Mouse (Mus musculus): Measurements from ENCODE around the gene Mef2d.

Mef2d gene

DNA sequence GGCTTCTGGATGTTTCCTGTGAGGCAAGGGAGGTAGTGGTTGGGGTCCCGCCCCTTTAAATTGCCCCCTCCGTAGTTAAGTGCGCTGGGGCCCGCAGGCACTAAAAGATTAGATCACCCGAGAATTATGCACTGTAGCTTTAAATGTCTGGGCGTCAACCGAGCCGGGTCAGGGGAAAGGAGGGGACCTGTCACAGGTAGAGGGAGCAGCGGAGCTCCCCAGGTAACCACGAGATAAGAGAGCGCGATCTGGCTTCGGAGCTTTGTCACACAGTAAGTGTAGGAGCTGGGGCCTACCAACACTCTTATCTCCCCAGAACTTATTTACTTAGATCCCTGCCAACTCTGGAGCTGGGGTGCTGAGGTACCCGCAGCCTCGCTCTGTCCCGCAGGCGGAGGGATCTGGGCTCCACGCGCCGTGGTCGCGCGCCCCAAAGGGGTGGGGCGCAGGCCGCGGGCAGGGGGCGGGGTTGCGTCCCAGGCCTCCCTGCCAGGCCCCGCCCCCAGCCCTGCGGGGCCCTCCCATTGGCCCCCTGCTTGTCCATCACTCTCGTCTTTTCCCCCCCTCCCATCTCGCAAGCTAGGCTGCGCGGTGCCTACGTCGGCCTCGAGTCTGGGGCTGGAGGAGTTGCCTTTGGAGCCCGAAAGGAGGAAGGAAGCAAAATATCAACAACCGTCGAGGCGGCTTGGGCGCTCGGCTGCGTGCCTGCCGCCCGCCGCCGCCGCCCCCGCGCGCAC, at the start of gene Mef2d:
TSS of gene Mef2d (plus strand) at position 586 of the 737 bp plus-strand sequence.
- 1% methylated on average over 52 of the region's 52 CpGs for WGBS

DNA sequence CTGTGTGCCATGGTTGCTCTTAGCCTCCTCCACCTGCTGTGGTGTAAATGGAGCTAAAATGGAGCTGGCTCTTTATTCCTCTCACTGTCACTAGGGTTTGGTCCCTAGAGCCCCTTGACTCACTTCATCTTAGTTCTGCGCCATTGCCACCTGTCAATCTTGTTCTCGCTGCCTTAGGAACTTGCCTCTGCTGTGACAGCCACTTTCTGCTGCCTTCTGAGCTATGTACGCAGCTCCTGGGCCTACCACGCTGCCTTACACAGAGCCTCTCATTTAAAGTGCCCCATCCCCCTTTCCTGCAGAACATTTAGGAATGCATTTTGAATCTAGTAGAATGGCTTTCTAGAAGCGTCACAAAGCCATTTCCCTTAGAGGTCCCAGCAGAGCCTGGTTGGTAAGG, 48.0 kb upstream of the Mef2d start:
- WGBS: 85% methylated on average over 5 of the region's 5 CpGs

DNA sequence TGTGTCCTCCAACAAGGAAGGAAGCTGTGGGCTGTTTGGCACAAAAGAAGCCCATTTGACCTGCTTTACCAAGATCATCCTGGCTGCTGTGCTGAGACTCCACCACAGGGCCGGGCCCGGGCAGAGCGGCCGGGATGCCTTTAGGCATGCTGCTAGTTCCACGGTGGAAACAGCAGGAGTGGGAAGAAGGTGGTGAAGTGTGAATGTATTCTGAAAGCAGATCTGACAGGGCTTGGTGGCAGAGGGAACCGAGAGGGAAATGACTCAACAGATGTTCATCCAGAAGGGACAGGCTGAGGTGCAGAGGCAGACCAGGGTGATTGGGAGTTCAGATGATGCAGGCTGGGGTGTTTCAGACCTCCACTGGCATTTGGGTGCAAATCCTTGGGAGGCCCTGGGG, 44.5 kb upstream of the Mef2d start:
- WGBS: 48% methylated on average over 6 of the region's 6 CpGs

DNA sequence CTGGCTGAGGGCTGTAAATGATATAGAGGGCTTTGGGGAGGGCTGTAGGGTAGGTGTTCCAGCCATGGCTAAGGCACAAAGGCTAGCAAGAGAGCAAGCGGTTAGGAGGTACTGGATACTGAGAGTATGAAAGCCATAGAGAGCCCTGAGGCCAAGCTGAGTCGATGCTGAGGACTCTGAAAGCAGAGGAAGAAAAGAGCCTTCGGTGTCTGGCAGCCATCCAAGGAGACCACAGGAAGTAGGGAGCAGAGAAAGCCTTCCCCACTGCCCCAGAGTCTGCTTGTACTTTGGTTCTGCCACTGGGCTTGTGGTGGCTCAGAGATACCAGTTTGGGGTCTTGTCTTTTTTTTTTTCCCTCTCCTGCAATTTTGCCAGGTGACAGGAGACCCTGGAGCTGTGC, 41.9 kb upstream of the Mef2d start:
- 49% methylated on average over 3 of the region's 3 CpGs for WGBS

DNA sequence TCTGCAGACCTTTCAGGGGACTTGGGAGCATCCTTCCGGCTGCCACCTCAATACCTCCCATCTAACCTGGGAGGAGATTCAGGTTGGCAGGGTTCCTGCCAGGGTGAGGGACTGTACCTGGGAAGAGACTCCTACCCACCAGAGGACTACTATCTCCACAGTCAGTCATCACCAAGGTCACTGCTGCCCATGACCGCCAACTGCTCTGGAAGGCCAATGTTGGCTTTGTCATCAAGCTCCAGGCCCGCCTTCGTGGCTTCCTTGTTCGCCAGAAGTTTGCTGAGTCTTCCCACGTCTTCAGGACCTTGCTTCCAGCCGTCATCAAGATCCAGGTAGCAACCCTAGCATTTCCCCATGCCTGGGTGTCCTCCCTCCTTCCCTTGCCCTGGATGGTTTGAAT, 40.4 kb upstream of the Mef2d start:
- WGBS: 92% methylated on average over 7 of the region's 7 CpGs

DNA sequence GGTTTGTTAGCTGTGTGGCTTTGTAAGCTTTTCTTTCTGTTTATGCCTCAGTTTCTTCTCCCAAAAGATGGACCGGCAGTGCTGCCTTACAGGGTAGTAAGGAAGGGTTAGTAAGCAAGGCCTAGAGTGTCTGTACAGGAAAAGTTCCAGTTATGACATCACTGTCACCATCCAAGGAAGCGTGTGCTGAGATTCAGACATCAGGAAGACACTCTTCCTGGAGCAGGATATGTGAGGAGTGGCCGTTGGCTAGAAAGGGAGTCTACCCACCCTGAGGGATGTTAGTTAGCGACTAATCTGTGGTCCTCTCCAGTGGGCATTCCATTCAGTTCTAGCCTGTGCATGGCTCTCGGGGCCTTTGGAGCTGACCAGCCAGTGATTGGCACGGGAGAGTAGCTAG, 40.0 kb upstream of the Mef2d start:
- 85% methylated on average over 6 of the region's 6 CpGs for WGBS

DNA sequence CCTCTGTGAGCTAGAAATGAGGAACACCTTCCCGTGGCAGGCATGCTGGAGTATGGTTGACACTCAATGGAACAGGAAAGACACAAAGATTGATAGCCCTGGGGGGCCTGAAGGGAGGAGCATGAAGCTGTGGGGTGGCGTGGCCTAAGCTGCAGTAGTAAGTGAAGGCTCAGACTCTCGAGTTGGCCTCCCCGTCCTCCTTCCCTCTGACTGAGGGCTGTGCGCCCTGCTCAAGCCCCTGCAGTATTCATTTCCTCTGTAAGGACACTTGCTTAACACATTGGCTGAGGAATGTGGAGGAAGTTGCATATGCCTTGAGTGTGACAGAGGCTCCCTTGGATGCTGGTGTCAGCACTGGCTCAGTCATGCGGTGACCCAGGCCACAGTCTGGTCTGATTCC, 39.6 kb upstream of the Mef2d start:
- WGBS: 79% methylated on average over 6 of the region's 6 CpGs

DNA sequence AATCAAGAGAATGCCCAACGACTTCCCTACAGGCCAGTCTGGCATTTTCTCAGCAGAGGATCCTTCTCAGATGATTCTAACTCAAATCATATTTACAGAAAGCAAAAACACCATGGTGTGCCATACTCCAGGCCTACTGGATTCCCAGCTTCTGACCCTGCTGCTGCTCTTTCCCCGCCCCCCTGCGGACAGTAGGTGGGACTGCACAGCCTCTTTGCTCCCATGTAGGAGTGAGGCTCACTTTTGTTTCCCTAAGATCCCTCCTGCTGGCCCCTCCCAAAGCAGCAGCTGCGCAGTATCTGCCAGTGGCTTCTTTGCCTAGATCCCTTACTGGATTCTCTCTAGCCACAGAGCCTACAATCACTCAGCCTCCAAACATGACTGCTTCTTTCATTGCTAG, 36.0 kb upstream of the Mef2d start:
- WGBS: 91% methylated on average over 4 of the region's 4 CpGs

DNA sequence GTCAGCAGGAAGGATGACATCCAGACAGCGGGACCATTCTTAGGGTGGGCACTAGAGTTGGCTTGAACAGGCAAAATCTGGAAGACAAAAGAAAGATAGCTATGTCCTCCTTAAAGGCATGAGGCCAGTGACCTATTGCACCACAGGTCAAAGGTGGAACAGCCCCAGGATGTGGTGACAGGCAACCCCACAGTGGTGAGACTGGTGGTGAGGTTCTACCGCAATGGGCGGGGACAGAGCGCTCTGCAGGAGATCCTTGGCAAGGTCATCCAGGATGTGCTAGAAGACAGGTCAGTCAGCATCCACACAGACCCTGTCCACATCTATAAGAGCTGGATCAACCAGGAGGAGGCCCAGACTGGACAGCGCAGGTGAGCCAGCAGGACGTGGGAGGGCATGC, 33.0 kb upstream of the Mef2d start:
- WGBS: 96% methylated on average over 6 of the region's 6 CpGs

DNA sequence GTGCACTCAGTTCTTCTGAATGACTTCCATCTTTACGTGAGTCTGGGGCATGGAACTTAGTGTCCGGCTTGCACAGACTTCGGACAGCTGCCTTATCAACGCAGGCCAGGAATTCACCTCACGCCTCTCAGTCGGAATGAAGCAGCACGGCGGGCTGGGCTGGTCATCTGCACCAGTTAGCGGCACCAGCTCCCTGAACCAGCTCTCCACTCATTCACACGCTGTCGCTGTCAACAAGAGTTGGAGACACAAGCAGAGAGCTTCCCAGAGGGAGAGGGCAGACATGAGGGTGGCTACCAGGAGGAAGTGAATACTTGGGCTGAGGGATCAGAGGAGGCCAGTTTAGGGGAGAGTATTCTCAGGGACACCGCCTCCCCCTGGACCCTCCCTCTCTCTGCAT, 27.8 kb upstream of the Mef2d start:
- 97% methylated on average over 12 of the region's 12 CpGs for whole genome bisulfite sequencing

DNA sequence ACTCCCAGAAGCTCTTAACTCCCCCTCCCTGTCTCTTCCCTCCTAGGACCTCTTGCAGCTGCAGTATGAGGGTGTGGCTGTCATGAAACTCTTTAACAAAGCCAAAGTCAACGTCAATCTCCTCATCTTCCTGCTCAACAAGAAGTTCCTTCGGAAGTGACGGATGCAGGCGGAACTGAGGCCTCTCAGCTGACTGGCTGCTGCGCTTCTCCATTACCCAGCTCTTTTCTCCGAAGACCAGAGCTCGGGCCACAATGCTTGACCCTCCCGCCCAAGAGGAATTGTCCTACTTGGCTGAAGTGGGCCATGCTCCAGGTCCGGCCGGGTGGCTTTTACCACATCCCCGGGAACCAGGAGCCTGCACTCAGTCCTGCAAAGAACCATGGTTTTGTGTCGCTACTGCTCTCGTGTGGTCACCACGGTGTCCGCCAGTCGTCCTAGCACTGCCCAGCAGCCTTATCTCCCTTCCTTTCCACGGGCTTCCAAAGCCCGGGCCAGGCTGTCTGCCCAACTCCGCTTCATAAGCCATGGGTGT, 22.0 kb upstream of the Mef2d start:
- 88% methylated on average over 19 of the region's 19 CpGs for WGBS

DNA sequence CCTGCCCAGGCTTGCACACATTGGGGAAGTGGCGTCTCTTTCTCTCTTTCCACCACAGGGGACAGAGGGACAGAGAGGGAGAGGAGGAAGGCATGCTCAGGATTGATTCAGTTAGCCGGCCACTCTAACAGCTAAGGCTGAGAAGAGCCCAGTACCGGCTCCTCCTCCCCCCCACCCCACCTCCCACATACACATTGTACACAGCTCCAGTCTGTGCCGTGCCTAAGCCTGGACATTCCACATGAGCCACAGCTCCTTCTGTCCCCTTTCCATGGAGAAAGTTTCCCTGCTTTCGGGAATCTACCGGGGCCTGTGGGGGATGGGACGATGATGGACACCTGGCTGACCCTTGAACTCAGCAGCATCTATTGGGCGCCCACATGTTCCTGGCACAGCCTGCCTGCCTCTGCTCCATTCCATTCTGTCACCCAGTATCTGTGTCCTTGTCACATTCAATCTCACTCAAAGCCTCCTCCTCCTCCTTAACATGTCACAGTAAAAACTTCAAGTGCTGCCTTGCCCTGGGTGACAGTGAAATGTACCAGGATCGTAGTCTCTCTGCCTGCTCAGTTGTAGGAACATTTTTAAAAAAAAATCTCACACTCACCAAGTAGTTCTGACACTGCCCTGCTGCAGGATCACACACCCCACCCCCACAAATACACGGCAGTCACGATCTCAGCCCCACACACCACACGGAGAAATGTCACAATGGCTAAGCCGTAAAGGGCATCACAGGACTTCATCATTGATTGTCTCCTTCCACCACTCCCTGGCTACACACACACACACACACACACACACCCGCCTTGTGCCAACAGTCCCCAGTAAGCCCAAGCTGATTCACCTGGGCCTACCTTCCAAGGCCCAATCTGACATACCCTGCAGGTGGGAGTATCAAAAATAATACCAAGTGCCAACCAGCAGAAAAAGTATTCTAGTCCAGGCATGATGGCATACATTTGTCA, 20.7 kb upstream of the Mef2d start:
- WGBS: 61% methylated on average over 14 of the region's 14 CpGs

DNA sequence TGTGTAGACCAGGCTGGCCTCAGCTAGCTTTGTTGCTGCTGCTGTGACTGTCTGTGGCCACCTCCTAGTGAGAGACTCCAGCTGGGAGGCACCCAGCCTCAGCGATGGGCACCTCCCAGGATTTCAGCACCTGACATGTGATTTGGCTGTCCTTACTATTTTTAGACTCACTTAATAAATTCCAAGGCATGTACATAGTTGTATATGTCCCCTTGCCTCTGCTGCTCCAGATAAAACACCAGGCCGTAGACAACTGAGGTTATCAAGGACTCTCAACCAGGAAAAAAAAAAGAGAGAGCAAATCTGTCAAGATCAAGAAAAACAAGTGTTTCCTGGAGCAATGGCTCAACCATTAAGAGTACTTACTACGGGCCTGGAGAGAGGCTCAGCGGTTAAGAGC, 17.0 kb upstream of the Mef2d start:
- 82% methylated on average over 4 of the region's 4 CpGs for WGBS

DNA sequence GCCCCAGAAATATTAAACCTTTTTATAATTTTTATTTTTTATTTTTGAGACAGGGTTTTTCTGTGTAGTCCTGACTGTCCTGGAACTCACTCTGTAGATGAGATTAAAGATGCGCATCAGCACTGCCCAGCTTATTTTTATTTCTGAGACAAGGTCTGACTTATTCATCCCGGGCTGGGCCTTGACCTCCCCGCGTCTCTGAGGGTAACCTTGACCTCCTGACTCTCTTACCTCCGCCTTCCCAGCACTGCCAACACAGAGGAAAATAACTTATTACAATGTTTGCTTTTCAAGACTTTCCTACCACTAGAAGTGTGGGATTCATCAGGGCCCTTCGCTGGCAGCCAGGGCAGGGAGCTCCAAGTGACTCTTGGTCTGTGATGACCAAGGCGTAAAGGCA, 16.0 kb upstream of the Mef2d start:
- WGBS: 93% methylated on average over 7 of the region's 7 CpGs

DNA sequence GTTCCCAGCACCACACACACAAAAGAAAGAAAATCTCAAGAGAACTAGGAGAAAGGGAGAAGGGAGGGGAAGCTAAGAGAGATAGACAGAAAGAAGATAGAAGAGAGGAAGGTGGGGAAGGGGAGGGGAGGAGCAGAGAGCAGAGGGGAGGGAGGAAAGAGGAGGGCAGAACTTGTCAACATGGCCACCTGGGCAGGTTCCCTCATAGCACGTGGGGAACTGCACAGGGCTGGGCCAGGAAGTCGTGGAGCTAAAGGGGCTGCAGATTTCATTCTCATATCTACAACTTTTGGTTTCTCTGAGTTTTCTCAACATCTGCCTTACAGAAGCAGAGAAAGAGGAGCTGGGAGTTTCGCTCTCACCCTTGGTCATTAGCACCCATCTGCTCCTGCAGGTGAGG, 14.5 kb upstream of the Mef2d start:
- WGBS: 78% methylated on average over 3 of the region's 3 CpGs

DNA sequence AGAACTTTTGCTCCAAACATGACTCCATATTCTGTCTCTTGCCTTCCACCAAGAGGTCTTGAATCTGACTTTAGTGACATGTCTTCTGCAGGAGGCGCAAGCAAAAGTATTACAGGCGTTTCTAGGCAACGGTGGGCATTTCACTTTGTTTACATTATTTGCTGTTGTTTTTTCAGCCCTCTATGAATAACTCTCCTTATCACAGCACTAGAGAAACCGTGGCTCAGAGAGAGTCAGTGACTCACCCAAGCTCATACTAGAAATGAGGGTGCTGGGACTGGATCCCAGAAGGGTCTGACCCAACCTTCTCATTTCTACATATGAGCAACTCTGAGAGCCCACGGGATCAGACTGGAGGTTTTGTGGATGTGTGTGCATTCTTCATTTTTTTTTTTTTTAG, 14.1 kb upstream of the Mef2d start:
- WGBS: 65% methylated on average over 5 of the region's 5 CpGs

DNA sequence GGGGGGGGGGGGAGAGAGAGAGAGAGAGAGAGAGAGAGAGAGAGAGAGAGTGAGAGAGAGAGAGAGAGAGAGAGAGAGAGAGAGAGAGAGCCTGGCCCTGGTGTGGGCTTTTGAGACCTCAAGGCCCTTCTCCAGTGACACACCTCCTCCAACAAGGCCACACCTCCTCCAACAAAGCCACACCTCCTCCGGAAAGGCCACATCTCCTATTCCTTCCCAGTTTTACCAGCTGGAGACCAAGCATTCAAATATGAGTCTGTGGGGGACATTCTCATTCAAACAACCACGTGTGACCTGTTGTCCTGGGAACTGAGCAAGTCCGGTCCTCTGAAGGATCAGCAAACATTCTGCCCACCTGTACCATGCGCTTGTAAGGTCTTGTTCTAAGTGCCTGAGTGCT, 13.2 kb upstream of the Mef2d start:
- 67% methylated on average over 4 of the region's 4 CpGs for WGBS

DNA sequence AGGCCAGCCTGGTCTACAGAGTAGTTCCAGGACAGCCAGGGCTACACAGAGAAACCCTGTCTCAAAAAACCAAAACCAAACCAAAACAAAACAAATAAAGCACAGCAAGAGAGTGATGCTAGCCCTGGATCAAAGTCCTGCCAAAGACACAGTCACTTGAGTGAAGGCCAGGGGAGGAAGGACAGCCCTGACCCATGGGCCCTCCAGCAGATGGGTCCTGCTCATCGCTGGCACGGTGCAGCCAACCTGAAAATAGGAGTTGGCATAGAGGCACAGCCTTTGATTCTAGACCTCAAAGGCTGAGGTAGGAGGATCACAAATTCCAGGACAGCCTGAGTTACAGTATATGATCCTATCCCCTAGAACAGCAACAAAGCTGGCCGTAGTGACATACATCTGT, 11.1 kb upstream of the Mef2d start:
- 90% methylated on average over 3 of the region's 3 CpGs for WGBS

DNA sequence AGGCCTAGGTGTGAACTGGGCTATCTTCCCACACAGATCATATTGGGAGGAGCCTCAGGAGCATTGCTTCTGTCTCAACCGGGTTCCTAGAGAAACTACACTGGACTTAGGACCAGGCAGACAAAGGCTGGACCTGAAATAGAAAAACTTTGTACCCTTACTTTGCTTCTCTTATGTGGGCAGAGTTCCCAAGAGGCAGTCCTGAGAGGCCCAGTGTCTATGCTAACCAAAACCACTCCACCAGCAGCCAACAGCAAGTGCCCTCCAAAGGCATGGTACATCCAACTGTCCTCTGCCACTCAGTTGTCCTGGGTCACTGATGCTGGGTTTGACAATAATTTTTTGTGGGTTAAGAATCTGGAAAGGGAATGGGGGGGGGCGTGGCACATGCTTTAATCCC, 9.7 kb upstream of the Mef2d start:
- 66% methylated on average over 2 of the region's 2 CpGs for WGBS

DNA sequence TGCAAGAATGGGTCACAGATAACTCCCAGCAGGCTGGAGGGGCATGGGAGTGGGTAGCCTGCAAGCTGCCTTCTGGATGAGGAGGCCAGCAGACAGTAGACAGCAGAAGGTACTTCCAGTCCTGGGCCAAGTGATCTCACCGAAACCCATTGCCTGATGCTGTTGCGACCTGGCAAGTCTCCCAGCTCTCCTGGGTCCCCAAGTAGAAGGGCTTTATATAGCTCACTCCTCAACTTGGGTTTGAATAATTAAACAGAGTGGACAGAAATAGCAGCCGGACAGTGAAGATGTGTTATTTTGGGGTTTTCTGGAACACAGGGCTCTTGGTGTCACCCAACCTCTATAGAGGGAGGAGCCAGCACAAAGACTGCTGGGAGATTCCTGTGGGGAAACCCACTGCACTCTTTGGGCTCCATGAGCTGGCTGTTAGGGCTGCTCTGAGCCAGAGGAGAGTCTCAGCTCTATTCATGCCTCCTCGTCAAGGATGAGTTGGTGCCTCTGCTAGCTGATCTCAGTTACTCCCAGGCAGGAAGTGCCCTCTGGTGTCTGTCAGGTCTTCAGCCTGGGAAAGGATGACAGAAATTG, 8.9 kb upstream of the Mef2d start:
- WGBS: 36% methylated on average over 4 of the region's 4 CpGs

DNA sequence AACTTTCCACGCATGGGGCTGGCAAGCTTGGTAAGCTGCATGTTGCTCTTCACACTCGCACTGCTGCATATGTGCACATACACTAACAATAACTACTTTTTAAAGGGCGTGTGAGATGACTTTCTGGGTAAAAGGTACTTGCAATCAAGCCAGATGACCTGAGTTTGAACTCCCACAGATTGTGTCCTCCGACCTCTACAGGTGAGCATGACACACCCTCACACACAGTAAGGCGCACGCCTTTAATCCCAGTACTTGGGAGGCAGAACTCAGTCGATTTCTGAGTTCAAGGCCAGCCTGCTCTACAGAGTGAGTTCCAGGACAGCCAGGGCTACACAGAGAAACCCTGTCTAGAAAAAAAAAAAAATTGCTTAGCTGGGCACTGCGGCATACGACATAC, 5.8 kb upstream of the Mef2d start:
- 89% methylated on average over 9 of the region's 9 CpGs for WGBS

DNA sequence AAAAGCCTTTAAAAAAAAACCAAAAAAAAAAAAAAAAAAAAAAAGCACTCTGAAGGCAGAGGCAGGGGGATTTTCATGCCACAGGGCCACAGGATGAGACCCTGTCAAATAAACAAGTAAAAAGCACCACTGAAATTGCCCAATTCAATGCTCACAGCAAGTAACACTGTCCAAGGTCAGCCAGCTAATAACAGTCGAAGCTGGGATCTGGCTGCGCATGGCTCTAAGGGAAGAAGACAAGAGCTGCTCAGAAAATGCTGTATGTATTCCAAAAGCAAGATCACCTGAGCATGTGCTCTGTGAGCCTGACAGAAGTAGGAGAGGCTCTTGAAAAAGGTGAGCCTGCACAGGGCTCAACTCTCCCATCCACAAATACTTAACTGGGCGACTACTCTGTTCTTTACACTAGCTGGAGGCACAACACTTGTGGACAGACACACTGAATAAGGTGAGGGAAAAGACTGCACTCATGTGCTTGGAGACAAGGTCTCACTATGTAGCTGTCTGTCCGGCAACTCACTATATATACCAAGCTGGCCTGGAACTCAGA, 5.2 kb upstream of the Mef2d start:
- WGBS: 84% methylated on average over 4 of the region's 4 CpGs

Data from cerebral cortex, adult 2 months (tissue).